Mouse (Mus musculus) brown adipose tissue, adult 24 weeks (tissue): ENCODE measurements at regions not wholly inside any gene's neighbourhood (a gene's known extent, or its start where the extent isn't known, plus 50 kb on each side); places are given as distances from the start of the nearest gene placed in this dataset.
"Not testable (repeated sequence)": the region's sequence is repeated elsewhere in the genome, so short reads cannot be mapped to it uniquely, and the experiment has no call there.

Source experiments
- H3K27ac ChIP-seq: fragments of 200-500 bp; replicated peaks from 2 replicates; pipeline ENCODE4 v1.5.1; 2012; ENCODE audit warnings: low read depth, mild to moderate bottlenecking, low read length
- H3K4me1 ChIP-seq: fragments of 200-500 bp; 2 replicates; pipeline ENCODE4 v1.6.1; 2012; ENCODE audit warnings: low read length, mixed read lengths; ENCODE audit not compliant: control insufficient read depth, insufficient read depth, insufficient read length
- H3K4me3 ChIP-seq: fragments of 200-500 bp; 2 replicates; pipeline ENCODE4 v1.5.1; 2012; ENCODE audit warnings: low read depth, mild to moderate bottlenecking, low read length, moderate library complexity; ENCODE audit not compliant: insufficient read depth

DNA sequence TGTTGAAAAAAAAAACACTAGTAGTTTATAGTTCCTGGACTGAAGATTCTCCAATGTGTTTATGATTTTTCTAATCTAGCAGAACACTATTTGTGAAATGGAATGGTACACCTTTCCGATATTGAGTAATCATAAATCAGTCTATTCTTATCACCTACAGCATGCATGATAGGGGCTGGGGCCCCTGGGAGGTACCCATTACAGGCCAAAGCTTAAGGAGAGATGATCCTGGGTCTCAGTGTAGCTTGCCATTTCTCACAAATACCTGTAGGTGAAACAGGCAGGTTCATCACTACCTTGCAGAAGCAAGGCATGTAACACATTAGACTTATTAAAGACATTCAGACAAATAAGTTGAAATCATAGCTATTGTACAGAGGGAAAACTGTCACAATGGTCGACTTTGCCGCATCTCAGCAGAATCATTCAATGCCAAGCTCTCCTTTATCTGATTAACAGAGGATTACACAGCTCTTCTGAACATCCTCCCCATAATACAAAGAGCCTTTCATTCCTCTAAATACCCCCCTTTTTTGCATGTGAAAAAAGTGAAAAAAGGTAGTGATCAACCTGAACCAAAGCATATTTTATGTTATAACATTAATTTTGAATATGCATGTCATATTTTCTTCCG, 506.5 kb downstream of the Cypt12 start:
- not testable (repeated sequence) for H3K27ac ChIP-seq, H3K4me3 ChIP-seq, H3K4me1 ChIP-seq

DNA sequence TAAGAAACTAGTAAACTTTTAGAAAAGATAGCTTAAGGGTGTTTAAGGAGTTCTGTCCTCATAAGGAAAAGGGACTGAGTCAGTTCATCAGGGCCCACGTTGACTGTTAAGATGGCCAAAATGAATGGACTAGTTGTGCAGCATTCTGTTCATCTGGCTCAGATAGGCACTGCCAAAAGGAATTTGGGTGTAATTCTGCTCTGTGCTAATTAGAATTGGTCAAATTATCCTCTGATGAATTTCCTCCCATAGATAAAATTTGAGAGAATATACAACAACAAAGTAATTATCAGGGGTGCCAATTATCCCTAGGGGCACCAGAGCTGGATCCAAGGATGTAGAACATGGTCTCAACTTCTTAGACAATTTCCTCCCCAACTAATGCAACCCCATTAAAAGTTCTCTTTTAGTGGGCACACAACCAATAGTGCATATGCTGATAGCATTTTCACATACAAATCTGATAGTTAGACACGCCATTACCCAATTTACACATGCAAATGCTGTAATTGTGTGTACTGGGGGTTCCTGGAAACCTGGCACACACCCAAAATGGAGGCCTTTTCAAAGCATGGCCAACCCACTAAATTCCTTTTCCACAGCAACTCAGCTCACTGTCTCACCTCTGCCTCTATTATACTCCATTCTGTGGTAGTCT, 508.0 kb downstream of the Cypt12 start:
- Histone ChIP-seq H3K27ac (no peak overlapping the region), H3K4me3 (no peak overlapping the region), H3K4me1 (no peaks in the 10 kb centered on the region)

DNA sequence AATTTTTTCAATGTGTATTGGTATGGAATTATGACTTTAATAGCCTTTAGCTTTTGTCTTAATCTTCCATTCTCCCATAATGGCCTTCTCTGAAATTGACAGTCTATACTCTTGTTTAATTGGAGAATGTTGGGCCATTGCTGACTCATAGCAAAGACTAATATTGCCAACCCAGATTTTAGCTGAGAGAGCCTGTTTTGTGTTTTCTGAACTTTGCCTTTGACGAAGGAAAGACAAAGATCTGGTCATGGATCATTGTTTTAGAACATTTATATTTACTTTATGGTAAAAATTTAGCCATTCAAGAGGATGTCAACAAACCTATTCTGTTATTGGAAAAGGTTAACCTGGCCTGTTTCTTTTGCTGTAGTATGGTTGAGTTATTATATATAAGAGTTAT, 512.1 kb downstream of the Cypt12 start:
- Histone ChIP-seq H3K4me3 (no peak overlapping the region), H3K4me1 (no peaks in the 10 kb centered on the region), H3K27ac (no peak overlapping the region)

DNA sequence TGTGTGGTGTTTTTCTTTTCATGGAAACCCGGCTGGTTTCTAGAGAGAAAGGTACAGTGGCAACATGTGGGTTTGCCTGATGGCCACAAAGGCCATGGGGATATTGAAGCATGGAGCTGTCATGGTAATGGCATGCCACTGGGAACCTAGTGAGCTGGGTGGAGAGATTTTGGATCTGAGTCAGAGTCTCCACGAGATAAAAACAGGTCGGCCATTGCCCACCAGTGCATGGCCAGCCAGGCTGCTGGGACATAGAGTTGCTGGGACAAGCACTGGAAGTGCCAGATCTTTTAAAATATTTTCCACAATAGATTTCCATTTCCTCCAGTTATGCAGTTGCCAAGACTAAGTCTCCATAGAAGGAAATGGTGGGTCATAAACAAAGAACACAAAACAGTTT, 523.6 kb downstream of the Cypt12 start:
- Histone ChIP-seq H3K4me1 (no peaks in the 10 kb centered on the region), H3K27ac (no peak overlapping the region), H3K4me3 (no peak overlapping the region)

DNA sequence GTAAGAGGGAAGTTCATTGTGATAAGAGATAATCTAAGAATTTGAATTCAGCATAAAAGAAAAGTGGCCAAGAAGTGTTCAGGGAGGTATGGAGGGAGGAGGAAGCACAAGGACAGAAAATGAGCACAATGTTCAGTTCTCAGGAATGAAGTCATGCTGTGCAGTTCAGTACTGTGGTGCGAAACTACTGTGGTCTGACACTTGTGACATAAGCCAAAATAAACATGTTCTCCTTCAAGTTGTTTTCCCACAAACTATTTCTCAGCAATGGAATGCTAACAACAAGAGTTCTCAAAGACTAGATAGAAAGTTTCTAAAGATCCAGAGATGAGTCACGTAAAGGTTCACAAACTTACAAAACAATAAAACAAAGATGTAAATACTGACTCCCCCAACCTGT, 531.3 kb downstream of the Cypt12 start:
- Histone ChIP-seq H3K27ac (no peak overlapping the region), H3K4me3 (no peak overlapping the region), H3K4me1 (no peaks in the 10 kb centered on the region)

DNA sequence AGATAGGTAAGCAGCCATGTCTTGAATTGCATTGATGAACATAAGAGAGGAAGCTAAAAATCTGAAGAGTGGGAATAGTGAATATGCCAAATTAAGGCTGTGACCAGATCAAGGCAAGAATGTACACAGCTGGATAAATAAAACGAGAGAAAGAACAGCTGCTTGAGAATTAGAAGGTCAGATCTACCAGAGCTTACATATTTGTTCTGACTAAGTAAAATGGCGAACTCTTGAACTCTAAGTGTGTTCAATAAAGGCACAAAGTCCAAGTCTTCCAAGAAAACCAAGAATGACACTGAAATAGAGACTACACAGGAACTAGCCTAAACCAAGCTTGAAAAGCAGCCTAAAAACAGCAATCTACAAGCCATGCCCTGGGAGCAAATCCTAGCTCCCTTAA, 533.8 kb downstream of the Cypt12 start:
- Histone ChIP-seq H3K4me1 (no peaks in the 10 kb centered on the region), H3K4me3 (no peak overlapping the region), H3K27ac (no peak overlapping the region)

DNA sequence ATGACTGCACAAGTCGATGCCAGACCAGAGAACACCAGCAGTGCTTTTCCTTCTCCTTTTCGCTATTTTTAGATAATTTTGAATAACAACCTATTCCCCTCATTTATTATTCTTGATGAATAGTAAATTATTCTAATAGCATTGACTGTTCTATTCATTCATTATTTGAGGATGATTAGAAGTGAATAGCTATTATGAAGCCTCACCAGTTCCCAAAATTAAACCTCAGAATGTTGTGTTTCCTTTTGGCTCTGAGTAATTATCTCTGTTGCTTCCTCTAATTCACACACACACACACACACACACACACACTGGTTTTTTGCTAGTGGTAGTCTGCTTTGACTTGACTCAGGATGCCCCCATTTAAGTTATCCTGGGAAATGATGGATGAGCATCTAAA, 540.7 kb downstream of the Cypt12 start:
- H3K4me1 ChIP-seq: no peaks in the 10 kb centered on the region
- no peak overlapping the region for H3K4me3 ChIP-seq
- H3K27ac ChIP-seq: no peak overlapping the region

DNA sequence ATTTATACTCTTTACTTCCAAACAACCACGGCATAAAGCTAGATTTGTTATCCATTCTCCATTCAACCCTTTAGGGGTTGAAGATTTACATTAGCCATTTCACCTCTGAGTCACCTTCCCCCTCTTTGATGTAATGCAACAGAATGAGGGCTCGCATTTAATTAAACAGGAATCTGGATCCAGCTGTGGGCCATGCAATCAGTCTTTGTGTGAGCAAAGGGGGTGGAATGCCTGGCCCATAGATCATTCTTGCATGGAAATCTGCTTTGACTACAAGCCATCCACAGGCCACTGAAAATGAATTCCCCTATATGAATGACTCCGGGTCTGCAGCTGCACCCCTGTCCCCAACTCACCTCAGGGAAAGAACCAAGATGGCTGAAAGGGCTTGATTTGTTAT, 574.4 kb downstream of the Cypt12 start:
- H3K27ac ChIP-seq: no peak overlapping the region
- H3K4me3 ChIP-seq: no peak overlapping the region

DNA sequence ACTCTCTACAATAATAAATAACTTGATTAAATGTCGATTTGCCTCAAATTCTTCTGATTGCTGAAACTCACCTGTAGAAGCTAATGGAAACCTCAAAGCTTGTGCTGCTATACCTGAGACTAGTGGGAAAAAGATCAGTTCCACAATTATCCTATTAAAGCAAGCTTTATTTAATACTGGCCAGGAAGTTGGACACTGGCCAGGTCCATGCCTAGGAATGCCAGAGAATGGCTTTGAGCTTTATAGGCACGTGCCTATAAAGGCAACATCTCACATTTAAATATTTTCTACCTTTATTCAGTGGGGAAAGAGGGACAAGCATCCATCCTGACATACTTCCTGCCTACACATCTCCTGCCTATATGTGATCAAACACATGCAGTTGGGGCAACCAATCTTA, 575.8 kb downstream of the Cypt12 start:
- H3K27ac ChIP-seq: no peak overlapping the region
- H3K4me3 ChIP-seq: no peak overlapping the region
- H3K4me1 ChIP-seq: no peaks in the 10 kb centered on the region

More for the DNA sequence above, 574.4 kb downstream of the Cypt12 start:
- H3K4me1 ChIP-seq: no peaks in the 10 kb centered on the region

DNA sequence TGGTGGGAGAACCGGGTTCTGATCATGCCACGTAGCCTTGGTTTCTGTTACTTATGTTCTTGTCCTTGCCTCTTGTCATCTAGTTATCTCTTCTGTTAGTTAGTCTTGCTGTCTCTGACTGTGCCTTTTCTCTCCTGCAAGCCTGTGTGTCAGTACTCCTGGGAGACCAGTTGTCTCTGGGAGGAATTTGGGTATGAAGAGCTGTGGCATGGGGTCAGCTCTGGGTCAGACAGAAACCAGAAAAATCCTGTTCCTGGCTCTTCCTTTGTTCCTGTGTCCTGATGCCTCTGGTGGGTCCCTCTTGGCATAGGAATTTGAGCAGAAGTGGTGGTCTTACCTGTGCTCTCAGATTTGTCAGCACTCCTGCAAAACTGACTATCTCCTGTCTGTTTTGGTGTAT, 609.0 kb downstream of the Cypt12 start:
- no peak overlapping the region for H3K4me3 ChIP-seq
- H3K4me1 ChIP-seq: no peaks in the 10 kb centered on the region
- H3K27ac ChIP-seq: no peak overlapping the region

DNA sequence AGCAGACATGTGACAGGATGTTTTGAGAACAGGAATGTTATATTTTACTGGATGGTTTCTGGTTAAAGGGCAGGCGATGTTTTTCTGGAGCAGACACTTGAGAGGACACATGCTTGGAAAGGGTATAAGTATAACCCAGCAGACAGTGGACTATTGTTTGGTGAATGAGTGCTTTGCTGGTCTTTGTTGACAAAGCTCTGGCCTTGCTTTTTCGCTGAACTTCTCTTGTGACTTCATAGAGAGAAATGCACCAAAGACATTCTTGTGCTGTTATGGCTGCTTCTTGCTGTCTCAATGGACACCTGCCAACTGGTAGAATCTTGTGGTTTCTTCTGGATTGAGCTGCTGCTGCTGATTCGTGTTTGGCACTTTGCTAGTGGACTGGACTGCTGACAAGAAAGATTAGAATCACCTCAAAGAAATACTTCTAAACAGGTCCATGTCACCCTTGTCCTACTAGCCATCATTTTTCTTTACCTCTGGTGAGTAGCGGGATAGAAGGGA, 612.1 kb downstream of the Cypt12 start:
- Histone ChIP-seq H3K4me1 (no peaks in the 10 kb centered on the region), H3K4me3 (no peak overlapping the region), H3K27ac (no peak overlapping the region)

DNA sequence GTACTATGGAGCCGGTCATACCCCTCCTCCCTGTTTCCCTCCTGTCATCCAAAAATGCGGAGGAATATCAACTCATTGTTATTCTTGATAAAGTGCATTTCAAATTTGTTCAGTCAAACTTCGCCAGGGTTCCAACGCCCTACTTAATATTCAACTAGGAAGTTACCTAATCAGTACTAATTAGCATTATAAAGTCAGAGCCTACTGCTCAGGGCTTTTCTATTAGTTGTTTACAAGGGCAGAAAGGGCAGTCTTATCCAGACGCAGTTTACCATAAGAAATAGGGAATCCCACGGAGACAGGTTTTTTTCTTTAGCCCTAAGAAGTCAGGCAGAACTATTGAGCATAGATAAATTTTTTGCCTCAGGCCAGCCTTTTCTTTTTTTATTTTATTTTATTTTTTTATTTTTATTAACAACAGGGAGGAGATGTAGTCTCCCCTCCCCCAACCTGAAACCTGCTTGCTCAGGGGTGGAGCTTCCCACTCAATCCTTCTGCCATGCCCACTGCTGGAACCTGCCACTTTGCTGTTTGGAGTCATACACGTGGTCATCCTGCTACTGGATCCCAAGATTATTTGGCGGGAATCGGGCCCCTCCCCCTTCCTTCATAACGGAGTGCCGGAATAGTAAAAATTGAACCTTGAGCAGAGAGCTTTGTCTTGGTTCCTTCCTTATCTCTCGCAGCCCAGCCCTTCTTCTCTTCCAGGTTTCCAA, 632.9 kb downstream of the Cypt12 start:
- H3K4me1 ChIP-seq, H3K27ac ChIP-seq, H3K4me3 ChIP-seq: not testable (repeated sequence)

DNA sequence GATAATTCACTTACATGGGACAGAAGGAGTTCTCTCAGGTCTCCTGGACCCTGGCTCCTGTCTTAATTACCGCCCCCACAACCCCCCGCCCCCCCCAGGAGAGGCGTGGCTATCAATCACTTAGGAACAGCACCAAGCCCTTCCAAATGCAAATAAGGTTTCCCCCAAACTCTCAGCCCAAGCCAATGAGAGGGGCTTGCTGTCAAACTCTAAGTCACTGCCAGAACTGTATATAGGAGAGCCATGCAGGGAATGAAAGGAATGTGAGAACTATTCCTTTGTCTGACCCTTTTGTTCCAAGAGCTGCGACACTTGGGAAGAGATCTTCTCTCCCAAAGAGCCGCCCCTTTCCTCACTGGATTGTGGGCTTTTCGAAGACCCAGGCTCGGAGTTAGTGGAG, 672.4 kb downstream of the Cypt12 start:
- Histone ChIP-seq H3K4me1 (peaks cover 10% of the 10 kb centered on the region), H3K4me3 (no peak overlapping the region), H3K27ac (no peak overlapping the region)

DNA sequence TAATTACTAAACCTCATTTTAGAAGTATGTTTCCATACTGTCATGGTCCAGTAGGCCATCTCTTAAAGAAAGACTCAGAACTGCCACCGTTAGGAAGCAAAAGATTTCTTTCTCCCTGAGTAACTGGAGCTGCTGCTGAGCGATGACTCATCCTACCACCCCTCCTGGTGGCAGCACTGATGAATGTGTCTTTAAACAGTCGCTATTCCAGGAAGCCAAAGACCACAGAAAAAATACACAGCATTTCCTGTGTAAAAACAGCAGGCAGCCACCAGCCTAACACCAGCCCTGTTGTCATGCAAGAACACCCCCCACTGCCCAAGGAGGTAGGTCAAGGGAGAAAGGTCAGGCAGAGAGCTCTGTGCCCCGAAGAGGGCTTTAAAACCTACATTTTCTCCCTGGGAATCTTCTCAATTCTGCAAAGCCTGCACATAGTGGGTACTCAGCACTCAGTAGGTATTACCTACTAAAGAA, 675.7 kb downstream of the Cypt12 start:
- peaks cover 11% of the 10 kb centered on the region for H3K4me1 ChIP-seq
- H3K27ac ChIP-seq: 0 out of 2 replicates have a peak overlapping the region, but pooled peaks have one; percentile 72
- no peak overlapping the region for H3K4me3 ChIP-seq

DNA sequence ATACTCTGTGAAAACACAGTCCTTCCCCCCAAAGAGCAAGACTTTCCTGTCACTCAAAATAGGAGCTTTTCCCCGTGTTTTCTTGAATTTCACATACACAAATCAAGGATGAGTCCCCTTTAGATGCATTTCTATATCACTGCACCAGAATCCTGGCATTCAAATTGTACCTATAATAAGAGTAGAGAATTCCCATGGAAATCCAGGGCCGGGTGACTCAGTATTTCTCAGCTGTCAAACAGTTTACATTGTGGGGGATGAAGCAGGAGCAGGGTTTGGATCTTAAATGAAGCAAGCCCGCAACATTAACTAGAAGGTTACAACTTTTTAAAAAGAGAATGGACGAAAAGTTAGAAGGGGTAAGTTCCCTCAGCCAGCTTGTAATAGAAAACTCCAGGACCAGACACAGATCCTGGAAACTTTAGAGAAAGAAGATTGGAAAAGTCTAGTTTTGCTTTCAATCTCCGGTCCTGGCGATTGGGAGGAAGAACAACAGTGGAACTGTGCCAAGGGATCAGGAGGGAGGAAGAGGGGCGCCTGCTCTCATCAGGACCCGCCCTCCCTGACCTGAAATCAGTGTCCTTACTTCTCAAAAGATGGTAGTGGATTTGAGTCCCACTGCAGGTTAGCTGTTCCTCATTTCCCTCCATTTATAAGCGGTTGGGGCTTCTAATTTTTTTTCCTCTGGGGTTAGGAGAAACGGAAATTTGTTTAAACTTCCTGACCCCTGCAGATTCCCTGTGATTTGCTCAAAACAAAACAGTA, 676.4 kb downstream of the Cypt12 start:
- Histone ChIP-seq H3K27ac (peak overlapping the region; percentile 72), H3K4me3 (peak overlapping the region; percentile 42), H3K4me1 (peaks cover 11% of the 10 kb centered on the region)
